Comparison of ENCODE assay signal across 12 mouse cellular contexts in the genomic region with DNA sequence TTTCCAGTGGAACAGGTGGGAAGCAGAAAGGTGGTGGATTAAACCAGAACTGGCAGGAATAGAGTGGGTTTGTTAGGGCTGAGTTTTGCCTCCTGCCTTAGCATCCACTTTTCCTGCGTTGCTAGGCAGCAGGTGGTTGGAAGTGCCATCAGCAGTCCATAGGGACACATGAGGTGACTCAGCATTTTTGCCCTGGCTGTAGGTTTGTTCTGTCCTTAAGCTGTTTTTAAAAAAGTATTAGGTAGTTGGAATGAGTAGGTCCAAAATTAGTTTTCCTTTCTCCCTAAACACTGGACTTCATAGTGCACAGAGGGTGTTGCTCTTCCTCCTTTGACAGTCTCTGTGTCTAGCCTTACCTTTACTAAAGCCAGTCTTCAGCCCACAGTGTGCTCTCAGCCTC. TPM values are rescaled to one million over a fixed set of nuclear protein-coding genes. Genes with fewer than 3 reads are reported as not detected.
DNase-seq lines count a peak whose midpoint lies in the region; TF ChIP-seq lines count a peak whose summit lies in the region.
"Not testable (repeated sequence)": the region's sequence is repeated elsewhere in the genome, so short reads cannot be mapped to it uniquely, and the experiment has no call there.
"Had no signal": no experiment of that assay in that cellular context is flagged by ENCODE, and none has a peak within 500 bp of the region (broad histone marks: within the 10 kb centered on the region; RNA-seq: fewer than 3 reads in every experiment).

No protein-coding gene starts in this region.

- H3K27me3 ChIP-seq in kidney, adult 2 months (replicated peaks; ENCODE audit: control insufficient read depth, insufficient read depth, low read length): not testable (repeated sequence)

- not testable (repeated sequence) for H3K4me3 ChIP-seq in kidney, adult 2 months (ENCODE audit: insufficient read depth, low read depth, low read length)

- not testable (repeated sequence) for TF ChIP-seq POLR2A in kidney, adult 2 months (IDR thresholded peaks at IDR 0.05; ENCODE audit: low read depth, low read length)

- DNase-seq in 3T3-L1 (ENCODE audit: low read depth, low spot score) (peak; percentile 20), ES-CJ7 (ENCODE audit: low read depth, low spot score) (peak; percentile 42), MN1 (ENCODE audit: low spot score) (peak; percentile 65), ZHBTc4 (ENCODE audit: low read depth, low spot score) (peak; percentile 44)
- DNase-seq in c-Kit-positive CD71-positive TER-119-positive erythroid progenitor cells, embryonic 14.5 days (ENCODE audit: low spot score): peak; percentile 7
- DNase-seq in kidney, adult 2 months: peak; percentile 14
- peak; percentile 26 for DNase-seq in lung, postnatal 36 days
- peak; percentile 12 for DNase-seq in right cerebral cortex, postnatal 25 days

- 48% methylated on average over 1 of the region's 1 CpGs for WGBS in kidney, adult 2 months

- not testable (repeated sequence) for TF ChIP-seq CTCF in kidney, adult 2 months (conservative IDR thresholded peaks at IDR 0.05; ENCODE audit: insufficient read depth, insufficient read length, low read depth, low read length)

- H3K4me1 ChIP-seq in kidney, adult 2 months (ENCODE audit: control insufficient read depth, insufficient read depth, low read length): not testable (repeated sequence)

- not testable (repeated sequence) for H3K36me3 ChIP-seq in kidney, adult 2 months (ENCODE audit: control insufficient read depth, insufficient read depth, low read length)

- not testable (repeated sequence) for H3K27ac ChIP-seq in kidney, adult 2 months (ENCODE audit: insufficient read depth, low read depth, low read length)

RNA-seq across cellular contexts. Expression of a gene that starts 3.9 kb away (rescaled TPM):
- polyA plus RNA-seq in kidney, adult 2 months (2012; rRNA removed): 5.2 and 5.6 TPM in 2 replicates

RNA-seq across cellular contexts. Expression of a gene that starts 50.4 kb away (rescaled TPM):
- polyA plus RNA-seq in kidney, adult 2 months (2012; rRNA removed): 61.6 and 64.5 TPM in 2 replicates

RNA-seq across cellular contexts. Expression of a gene that starts 53.5 kb away (rescaled TPM):
- polyA plus RNA-seq in kidney, adult 2 months (2012; rRNA removed): 2.8 and 3.7 TPM in 2 replicates
- polyA plus RNA-seq: adrenal gland, adult 2 months; embryonic facial prominence, embryonic 11.5 days; erythroblast, embryonic 14.5 days; G1E had no signal

Comparison
In these comparisons a context has a peak if more than half of its experiments do, and no peak if none do; other contexts are left out.
1. DNase-seq: peak in every context shown above with its lines; median percentile 65 in MN1; 44 in ZHBTc4; 42 in ES-CJ7; 26 in lung, postnatal 36 days; 20 in 3T3-L1; 14 in kidney, adult 2 months; 12 in right cerebral cortex, postnatal 25 days; 7 in c-Kit-positive CD71-positive TER-119-positive erythroid progenitor cells, embryonic 14.5 days.